Mouse (Mus musculus) C2C12 (cell line): ENCODE measurements around the gene Pacs2. TPM values are rescaled to one million over a fixed set of nuclear protein-coding genes. Genes with fewer than 3 reads are reported as not detected.

Experiments used
- H3K27me3 ChIP-seq: one replicate; pipeline ENCODE4 v1.6.1; 2011; ENCODE audit not compliant: control insufficient read depth, insufficient read depth, insufficient read length
- H3K36me3 ChIP-seq: one replicate; pipeline ENCODE4 v1.6.1; 2011; ENCODE audit not compliant: control insufficient read depth, insufficient read depth
- H3K4me3 ChIP-seq: one replicate; pipeline ENCODE4 v1.5.1; 2011; ENCODE audit warnings: mild to moderate bottlenecking, control low read depth; ENCODE audit not compliant: poor library complexity, insufficient read depth, severe bottlenecking
- H3K79me2 ChIP-seq: one replicate; pipeline ENCODE4 v1.6.1; 2011; ENCODE audit not compliant: control insufficient read depth, insufficient read depth
- H3K79me3 ChIP-seq: one replicate; pipeline ENCODE4 v1.6.1; 2011; ENCODE audit warnings: low read depth, control low read depth
- H3ac ChIP-seq: one replicate; pipeline ENCODE3; 2011; ENCODE audit warnings: low read depth; ENCODE audit not compliant: control insufficient read depth, insufficient read length
- CEBPB ChIP-seq: IDR thresholded peaks from one replicate; pipeline ENCODE4 v1.6.1; 2011; ENCODE audit warnings: low read depth, mild to moderate bottlenecking, control low read depth, moderate library complexity
- CTCF ChIP-seq: IDR thresholded peaks from one replicate; pipeline ENCODE4 v1.5.1; 2011; ENCODE audit not compliant: control insufficient read depth, insufficient read depth, insufficient read length
- FOSL1 ChIP-seq: IDR thresholded peaks from one replicate; pipeline ENCODE4 v1.8.0; 2011; ENCODE audit warnings: mild to moderate bottlenecking, low read length; ENCODE audit not compliant: poor library complexity, insufficient read depth, severe bottlenecking
- MAX ChIP-seq: IDR thresholded peaks from one replicate; pipeline ENCODE4 v1.6.1; 2011; ENCODE audit warnings: mild to moderate bottlenecking, control low read depth
- MYOD1 ChIP-seq: IDR thresholded peaks from one replicate; pipeline ENCODE4 v1.6.1; 2011; ENCODE audit warnings: low read depth; ENCODE audit not compliant: control insufficient read depth, insufficient read length
- MYOG ChIP-seq: IDR thresholded peaks from one replicate; pipeline ENCODE4 v1.6.1; 2011; ENCODE audit not compliant: control insufficient read depth, insufficient read length; ENCODE audit errors: extremely low read depth
- USF1 ChIP-seq: IDR thresholded peaks from one replicate; pipeline ENCODE4 v1.6.1; 2011; ENCODE audit warnings: low read depth, mild to moderate bottlenecking, control low read depth, moderate library complexity
- polyA plus RNA-seq: library from polyadenylated mRNA; unstranded; fragments of >200 nt; fragmentation: generic; extraction: Trizol; gene quantifications from one replicate; pipeline ENCODE4 v1.2.1, GENCODE M21; 2012; ENCODE audit warnings: missing spikeins

The Pacs2 gene
- polyA plus RNA-seq, 1 experiment = 48.8 TPM

- Histone ChIP-seq H3ac (no peak overlapping the region), H3K79me2 (peaks cover 99% of the 10 kb centered on the region), H3K4me3 (no peak overlapping the region), H3K79me3 (peaks cover 39% of the 10 kb centered on the region), H3K36me3 (peaks cover 30% of the 10 kb centered on the region), H3K27me3 (no peaks in the 10 kb centered on the region)
- TF ChIP-seq MYOG (no peak), FOSL1 (no peak), CTCF (no peak), MAX (peak; percentile 95), CEBPB (no peak), USF1 (peak; percentile 65), MYOD1 (no peak)
Observed at GRCm38 (mm10) chr12:113038414-113038813, 24.1 kb downstream of the Pacs2 start.

- Histone ChIP-seq H3K79me2 (peaks cover 83% of the 10 kb centered on the region), H3K4me3 (no peak overlapping the region), H3K79me3 (peaks cover 24% of the 10 kb centered on the region), H3ac (no peak overlapping the region), H3K27me3 (no peaks in the 10 kb centered on the region), H3K36me3 (peaks cover 35% of the 10 kb centered on the region)
- TF ChIP-seq MYOD1 (peak; percentile 77), USF1 (no peak)
Observed at GRCm38 (mm10) chr12:113041481-113042439, 27.5 kb downstream of the Pacs2 start.

- H3K27me3 ChIP-seq = no peaks in the 10 kb centered on the region
- TF ChIP-seq MYOG (no peak), MAX (no peak), CTCF (no peak), USF1 (no peak), CEBPB (no peak), FOSL1 (no peak), MYOD1 (no peak)
- H3K4me3 ChIP-seq = no peak overlapping the region
- peaks cover 34% of the 10 kb centered on the region for H3K36me3 ChIP-seq
- peaks cover 21% of the 10 kb centered on the region for H3K79me3 ChIP-seq
- no peak overlapping the region for H3ac ChIP-seq
- H3K79me2 ChIP-seq = peaks cover 76% of the 10 kb centered on the region
Observed at GRCm38 (mm10) chr12:113042543-113042942, 28.2 kb downstream of the Pacs2 start.

- TF ChIP-seq MAX (no peak), CEBPB (no peak), CTCF (peak; percentile 28)
- Histone ChIP-seq H3K36me3 (peaks cover 46% of the 10 kb centered on the region), H3ac (no peak overlapping the region), H3K4me3 (no peak overlapping the region), H3K79me3 (peaks cover 15% of the 10 kb centered on the region), H3K27me3 (no peaks in the 10 kb centered on the region), H3K79me2 (peaks cover 50% of the 10 kb centered on the region)
Observed at GRCm38 (mm10) chr12:113044916-113045677, 30.8 kb downstream of the Pacs2 start.

- Histone ChIP-seq H3K79me3 (peaks cover 12% of the 10 kb centered on the region), H3ac (no peak overlapping the region), H3K4me3 (no peak overlapping the region), H3K36me3 (peaks cover 62% of the 10 kb centered on the region), H3K27me3 (no peaks in the 10 kb centered on the region), H3K79me2 (peaks cover 32% of the 10 kb centered on the region)
- TF ChIP-seq MYOD1 (no peak), MYOG (no peak), CEBPB (no peak), CTCF (no peak), FOSL1 (no peak)
Observed at GRCm38 (mm10) chr12:113046861-113047260, 32.6 kb downstream of the Pacs2 start.
